Mouse (Mus musculus) limb, embryonic 13.5 days (tissue): ENCODE results near the gene Lrrc10b. TPM values are rescaled to one million over a fixed set of nuclear protein-coding genes. Genes with fewer than 3 reads are reported as not detected.
A peak's percentile ranks its signal among the peaks of the same experiment; 100 is the strongest.

Experiments
- ATAC-seq: fragments of 200-750 bp; cut with Nextera tagmentation; 2 replicates; pipeline ENCODE4 v1.8.0; 2017; ENCODE audit warnings: low read depth, moderate number of reproducible peaks, moderate TSS enrichment; ENCODE audit not compliant: low FRiP score
- H3K27ac ChIP-seq: fragments of 300-500 bp; sonication (generic); 2 replicates; pipeline ENCODE4 v1.5.1; 2015; ENCODE audit warnings: inconsistent platforms, mild to moderate bottlenecking, moderate library complexity
- H3K27me3 ChIP-seq: fragments of 300-500 bp; sonication (generic); 2 replicates; pipeline ENCODE4 v1.6.1; 2015; ENCODE audit warnings: mild to moderate bottlenecking, inconsistent platforms
- H3K36me3 ChIP-seq: fragments of 300-500 bp; sonication (generic); 2 replicates; pipeline ENCODE4 v1.6.1; 2015; ENCODE audit warnings: inconsistent platforms, mild to moderate bottlenecking, moderate library complexity
- H3K4me1 ChIP-seq: fragments of 300-500 bp; sonication (generic); 2 replicates; pipeline ENCODE4 v1.6.1; 2015; ENCODE audit warnings: inconsistent platforms
- H3K4me2 ChIP-seq: fragments of 300-500 bp; sonication (generic); replicated peaks from 2 replicates; pipeline ENCODE4 v1.6.1; 2015; ENCODE audit warnings: inconsistent platforms, mild to moderate bottlenecking, moderate library complexity
- H3K4me3 ChIP-seq: fragments of 300-500 bp; sonication (generic); 2 replicates; pipeline ENCODE4 v1.5.1; 2015; ENCODE audit warnings: moderate library complexity, mild to moderate bottlenecking, inconsistent platforms
- H3K9ac ChIP-seq: fragments of 300-500 bp; sonication (generic); 2 replicates; pipeline ENCODE4 v1.6.1; 2015; ENCODE audit warnings: mild to moderate bottlenecking, inconsistent platforms
- H3K9me3 ChIP-seq: fragments of 300-500 bp; sonication (generic); 2 replicates; pipeline ENCODE4 v1.6.1; 2016; ENCODE audit warnings: inconsistent platforms
- WGBS: fragments of 180-500 bp; shearing (Covaris S2); methylation state at CpG from one replicate; pipeline ENCODE4 v1.1.7; 2015; 5-methylcytosine and 5-hydroxymethylcytosine counted together
- polyA plus RNA-seq: library from polyadenylated mRNA; unstranded; fragments of >200 nt; fragmentation: Nextera tagmentation; extraction: Ambion mirVana; gene quantifications from 2 replicates; pipeline ENCODE4 v1.2.1, GENCODE M21; 2015

Lrrc10b gene
- polyA plus RNA-seq, 1 experiment from 2014 or later: 0.25 TPM

GRCm38 (mm10) chr19:10421986-10422976, 35.0 kb downstream of the Lrrc10b start:
- Histone ChIP-seq H3K4me1 (peaks cover 38% of the 10 kb centered on the region), H3K9me3 (no peaks in the 10 kb centered on the region), H3K27ac (no peak overlapping the region), H3K36me3 (no peaks in the 10 kb centered on the region), H3K27me3 (peaks cover 67% of the 10 kb centered on the region), H3K4me2 (peak overlapping the region; percentile 68), H3K4me3 (peak overlapping the region; percentile 38), H3K9ac (peak overlapping the region; percentile 53)
- 2% methylated on average over 53 of the region's 53 CpGs for WGBS
- ATAC-seq: no peak

DNA sequence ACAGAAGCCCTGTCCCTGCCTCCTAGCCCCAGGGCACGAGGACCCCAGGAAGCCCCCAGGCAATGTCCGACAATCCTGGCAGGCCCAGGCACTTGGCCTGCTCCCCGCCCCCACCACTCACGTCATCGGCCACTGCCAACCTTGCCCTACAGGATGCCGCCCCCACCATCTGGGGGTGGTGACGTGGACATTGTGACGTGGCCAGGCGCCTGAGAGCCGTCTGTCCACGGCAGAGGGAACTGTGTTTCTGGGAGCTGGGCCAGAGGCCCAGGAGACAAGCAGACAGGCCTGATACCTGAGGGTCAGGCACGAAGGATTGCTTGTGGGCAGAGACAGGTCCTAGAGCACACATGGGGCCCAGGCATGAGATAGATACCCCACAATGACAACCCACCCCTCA, 39.8 kb downstream of the Lrrc10b start:
- Histone ChIP-seq H3K4me1 (peaks cover 29% of the 10 kb centered on the region), H3K36me3 (no peaks in the 10 kb centered on the region), H3K27me3 (peaks cover 40% of the 10 kb centered on the region), H3K4me3 (no peak overlapping the region), H3K9me3 (no peaks in the 10 kb centered on the region), H3K4me2 (no peak overlapping the region), H3K9ac (no peak overlapping the region; the same call in 1 of the 2 replicates), H3K27ac (no peak overlapping the region)
- 72% methylated on average over 12 of the region's 12 CpGs for WGBS
- ATAC-seq: no peak

DNA sequence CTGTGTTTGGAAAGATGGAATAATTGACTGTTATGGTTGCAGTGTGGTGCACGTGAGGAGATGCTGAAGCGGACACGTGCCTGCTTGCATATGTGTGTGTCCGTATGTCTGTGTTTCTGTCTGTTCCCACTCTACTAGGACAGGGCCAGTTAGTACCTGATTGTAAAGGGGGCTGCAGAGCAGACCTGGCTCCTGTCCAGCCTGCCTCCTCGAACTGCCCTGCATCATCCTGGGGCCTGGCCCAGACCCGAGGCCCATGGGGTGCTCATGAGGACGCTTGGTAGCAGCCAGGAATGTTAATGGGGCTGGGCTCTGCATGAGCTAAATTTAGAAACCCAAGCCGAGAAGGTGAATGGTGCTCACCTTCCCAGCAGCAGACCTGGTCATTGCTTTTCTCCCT, 40.4 kb downstream of the Lrrc10b start:
- 50% methylated on average over 8 of the region's 8 CpGs for WGBS
- no peaks in the 10 kb centered on the region for H3K36me3 ChIP-seq
- no peak overlapping the region for H3K27ac ChIP-seq
- no peak for ATAC-seq
- peaks cover 39% of the 10 kb centered on the region for H3K27me3 ChIP-seq
- H3K9me3 ChIP-seq: no peaks in the 10 kb centered on the region
- peaks cover 24% of the 10 kb centered on the region for H3K4me1 ChIP-seq
- 0 out of 2 replicates have a peak overlapping the region, but pooled peaks have one; percentile 3 for H3K4me2 ChIP-seq
- no peak overlapping the region for H3K4me3 ChIP-seq
- no peak overlapping the region; the same call in 1 of the 2 replicates for H3K9ac ChIP-seq

GRCm38 (mm10) chr19:10415508-10415907, 41.8 kb downstream of the Lrrc10b start:
- no peak overlapping the region for H3K27ac ChIP-seq
- H3K4me3 ChIP-seq: no peak overlapping the region
- H3K4me2 ChIP-seq: no peak overlapping the region
- peaks cover 23% of the 10 kb centered on the region for H3K4me1 ChIP-seq
- H3K27me3 ChIP-seq: peaks cover 25% of the 10 kb centered on the region
- no peak for ATAC-seq
- 69% methylated on average over 5 of the region's 5 CpGs for WGBS
- no peak overlapping the region for H3K9ac ChIP-seq
- no peaks in the 10 kb centered on the region for H3K9me3 ChIP-seq
- H3K36me3 ChIP-seq: no peaks in the 10 kb centered on the region

DNA sequence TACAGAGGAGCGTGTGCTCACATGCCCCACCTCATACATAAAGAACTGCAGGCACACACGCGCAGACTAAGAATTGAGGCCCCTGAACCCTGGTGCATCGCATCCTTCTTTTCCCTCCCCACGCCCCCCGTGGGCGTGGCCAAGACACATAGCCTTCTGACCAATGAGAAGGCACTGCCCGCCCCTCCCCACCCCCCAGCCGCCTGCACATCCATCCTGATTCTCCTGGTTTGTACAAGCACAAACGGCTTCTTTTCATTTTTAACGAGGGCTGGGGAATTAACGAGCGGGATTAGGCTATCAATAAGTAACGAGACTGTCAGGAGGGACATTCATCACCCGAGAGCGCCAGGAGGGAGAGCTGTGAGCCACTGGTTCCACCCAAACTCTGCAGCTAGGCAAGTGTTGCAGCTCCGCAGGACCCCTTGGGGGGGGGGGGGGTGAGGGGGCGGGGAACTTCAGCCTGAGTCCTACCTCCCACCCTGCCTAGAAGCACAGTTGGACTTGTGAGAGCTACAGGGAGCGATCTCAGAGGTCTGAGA, 43.5 kb downstream of the Lrrc10b start:
- H3K9ac ChIP-seq: peak overlapping the region; percentile 43; the same call in 1 of the 2 replicates
- ATAC-seq: peak; percentile 84
- H3K27ac ChIP-seq: no peak overlapping the region

More for the DNA sequence above, 43.5 kb downstream of the Lrrc10b start:
- WGBS: under 1% methylated on average over 18 of the region's 19 CpGs
- Histone ChIP-seq H3K36me3 (no peaks in the 10 kb centered on the region), H3K4me3 (peak overlapping the region; percentile 37), H3K4me2 (peak overlapping the region; percentile 67), H3K9me3 (no peaks in the 10 kb centered on the region), H3K4me1 (peaks cover 23% of the 10 kb centered on the region), H3K27me3 (peaks cover 11% of the 10 kb centered on the region)

Other genes starting within 250 kb of the Lrrc10b start
- gene Myrf, start 216.7 kb downstream of the Lrrc10b start, polyA plus RNA-seq: 1.3 and 1.9 TPM in 2 replicates
- 2.0 and 2.5 TPM in 2 replicates for gene Dagla, start 152.6 kb downstream of the Lrrc10b start, polyA plus RNA-seq
- 0.69 and 1.1 TPM in 2 replicates for gene Syt7, start 68.4 kb downstream of the Lrrc10b start, polyA plus RNA-seq
- not detected in 2 replicates for gene Ppp1r32, start 25.5 kb upstream of the Lrrc10b start, polyA plus RNA-seq
- 48.5 and 51.4 TPM in 2 replicates for gene Cpsf7, start 67.8 kb upstream of the Lrrc10b start, polyA plus RNA-seq
- gene Sdhaf2, start 68.7 kb upstream of the Lrrc10b start, polyA plus RNA-seq: 60.4 and 66.2 TPM in 2 replicates
- gene Tmem216, start 98.8 kb upstream of the Lrrc10b start, polyA plus RNA-seq: 57.2 and 62.8 TPM in 2 replicates
- gene Cyb561a3, start 119.7 kb upstream of the Lrrc10b start, polyA plus RNA-seq: 15.9 and 19.3 TPM in 2 replicates
- 39.4 and 39.7 TPM in 2 replicates for gene Tmem138, start 119.9 kb upstream of the Lrrc10b start, polyA plus RNA-seq
- gene Ddb1, start 147.9 kb upstream of the Lrrc10b start, polyA plus RNA-seq: 400 and 416 TPM in 2 replicates
- 15.2 and 15.7 TPM in 2 replicates for gene Tkfc, start 148.2 kb upstream of the Lrrc10b start, polyA plus RNA-seq
- 4.2 and 4.7 TPM in 2 replicates for gene Vwce, start 176.7 kb upstream of the Lrrc10b start, polyA plus RNA-seq
- 0.10 TPM in 1 of 2 replicates, not detected in the other for gene Pga5, start 220.6 kb upstream of the Lrrc10b start, polyA plus RNA-seq
- 38.3 and 40.9 TPM in 2 replicates for gene Vps37c, start 231.3 kb upstream of the Lrrc10b start, polyA plus RNA-seq